Mouse (Mus musculus) heart, postnatal 0 days (tissue): ENCODE measurements around the gene Rnaseh2c.

Source experiments
- CTCF ChIP-seq: IDR thresholded peaks from 2 replicates; pipeline ENCODE4 v1.5.1; 2016; ENCODE audit warnings: antibody characterized with exemption, control low read depth, low read depth
- EP300 ChIP-seq: IDR thresholded peaks from 2 replicates; pipeline ENCODE4 v1.6.1; 2016; ENCODE audit warnings: antibody characterized with exemption, low read depth

GRCm38 (mm10) chr19:5591888-5592287 is 9.8 kb upstream of the Rnaseh2c start:
- TF ChIP-seq CTCF (no peak), EP300 (no peak)
